Mouse (Mus musculus): ENCODE data around the gene Usp22.

DNA sequence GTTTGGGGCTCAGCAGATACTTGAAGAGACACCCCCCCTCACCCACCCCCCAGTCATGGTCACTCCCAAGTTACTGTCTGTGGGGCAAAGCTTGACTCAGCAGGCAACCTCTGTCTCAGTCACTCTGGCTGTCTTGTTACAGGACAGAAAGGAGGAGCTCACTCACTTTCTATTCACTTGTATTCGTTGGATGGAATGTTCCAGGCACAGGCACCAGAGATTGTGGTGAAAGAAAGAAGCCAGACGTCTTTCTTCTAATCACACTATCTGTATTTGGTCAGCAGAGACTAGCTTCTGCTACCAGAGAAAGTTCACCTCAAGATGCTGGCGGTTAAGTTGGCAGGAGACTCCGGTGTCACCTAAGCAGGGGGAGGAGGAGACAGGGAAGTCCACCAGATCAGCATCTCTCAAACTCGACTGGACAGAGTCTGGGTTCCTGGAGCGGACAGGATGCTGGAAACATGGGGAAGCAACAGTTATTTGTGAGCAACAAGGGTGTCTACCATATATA is 49.4 kb upstream of the Usp22 start:
- TF ChIP-seq CTCF (conservative IDR thresholded peaks at IDR 0.05; ENCODE audit: insufficient read depth, insufficient read length, low read depth, low read length) (no peak), POLR2A (IDR thresholded peaks at IDR 0.05; ENCODE audit: low read depth, low read length) (no peak)
